Mouse (Mus musculus): ENCODE results near the gene Vmn2r58.
"Not testable (repeated sequence)": the region's sequence is repeated elsewhere in the genome, so short reads cannot be mapped to it uniquely, and the experiment has no call there.

Gene Vmn2r58

GRCm38 (mm10) chr7:41872612-41873011, at the start of gene Vmn2r58:
Gene Vmn2r58, minus strand, starts transcription at chr7:41872712.
- not testable (repeated sequence) for DNase-seq (ENCODE audit: low spot score in 2 of 2)

All from frontal cortex, postnatal 14 days (tissue).